Mouse (Mus musculus) MEL (cell line): ENCODE measurements around the gene Lgr5.

Source experiments
- CTCF ChIP-seq, 3 experiments: IDR thresholded peaks in 2 of 3; conservative IDR thresholded peaks in 1 of 3; 2 replicates each; pipeline ENCODE4 v1.5.1; 2011 to 2012; ENCODE audit warnings: low read length in 3 of 3, low read depth in 2 of 3, mild to moderate bottlenecking in 2 of 3, improper control_type of control experiment in 1 of 3, inconsistent platforms in 1 of 3, mixed read lengths in 1 of 3, moderate library complexity in 1 of 3; ENCODE audit not compliant: control insufficient read depth in 1 of 3, insufficient read depth in 1 of 3, poor library complexity in 1 of 3, severe bottlenecking in 1 of 3
- MAFK ChIP-seq: IDR thresholded peaks from 2 replicates; pipeline ENCODE4 v1.6.1; 2011; ENCODE audit warnings: low read depth, mild to moderate bottlenecking, low read length, improper control_type of control experiment, borderline replicate concordance
- NELFE ChIP-seq: IDR thresholded peaks from 2 replicates; pipeline ENCODE4 v1.6.1; 2011; ENCODE audit warnings: low read depth, low read length, improper control_type of control experiment
- POLR2A ChIP-seq, 2 experiments: IDR thresholded peaks; 2 replicates each; pipeline ENCODE4 v1.6.1; 2011 to 2012; ENCODE audit warnings: low read length in 2 of 2, mild to moderate bottlenecking in 2 of 2, control low read depth in 1 of 2, improper control_type of control experiment in 1 of 2, low read depth in 1 of 2, moderate library complexity in 1 of 2; ENCODE audit not compliant: control insufficient read depth in 1 of 2, insufficient read depth in 1 of 2, poor library complexity in 1 of 2
- SIN3A ChIP-seq: IDR thresholded peaks from 2 replicates; pipeline ENCODE4 v1.6.1; 2012; ENCODE audit warnings: low read length, improper control_type of control experiment, inconsistent platforms
- TBP ChIP-seq: IDR thresholded peaks from 2 replicates; pipeline ENCODE4 v1.8.0; 2011; ENCODE audit warnings: low read depth, low read length, improper control_type of control experiment

DNA sequence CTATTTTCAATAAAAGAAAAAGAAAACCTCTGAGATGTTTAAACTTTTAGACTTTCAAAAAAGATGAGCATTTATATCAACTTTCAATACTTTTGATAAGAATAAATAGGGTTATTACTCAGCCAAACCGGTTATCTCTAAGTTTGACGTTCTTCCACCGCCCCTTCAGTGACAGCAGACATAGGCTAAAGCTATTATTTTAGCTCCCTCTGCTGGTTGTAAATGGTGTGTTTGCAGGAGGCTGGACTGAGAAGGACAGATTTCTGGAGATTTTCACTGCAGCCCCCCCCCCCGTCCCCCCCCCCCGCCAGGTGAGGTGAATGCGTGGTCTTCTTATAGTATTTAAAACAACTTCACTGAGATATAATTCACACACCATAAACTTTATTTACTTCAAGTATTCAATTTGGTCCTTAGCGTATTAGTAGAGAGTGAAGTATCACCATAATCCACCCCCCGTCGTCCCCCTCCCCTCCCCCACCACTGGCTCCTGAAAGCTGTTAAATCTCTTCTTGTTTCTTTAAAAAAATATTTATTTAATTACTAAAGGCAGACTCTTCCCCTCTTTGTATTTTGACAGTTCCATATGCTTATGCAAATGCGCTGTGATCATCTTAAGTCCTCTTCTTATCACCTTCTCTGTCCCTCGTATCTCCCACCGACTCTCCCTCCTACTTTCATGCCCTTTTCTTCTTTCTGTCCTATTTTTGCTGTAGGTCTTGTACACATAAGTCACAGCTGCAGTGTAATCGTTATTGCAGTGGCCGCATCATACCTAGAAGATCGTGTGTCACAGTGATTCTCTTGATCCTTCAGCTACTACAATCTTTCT is 30.1 kb upstream of the Lgr5 start:
- TF ChIP-seq NELFE (no peak), CTCF (IDR thresholded peaks at IDR 0.05 in 2 of 3, conservative IDR thresholded peaks at IDR 0.05 in 1 of 3; ENCODE audit: control insufficient read depth in 1 of 3, insufficient read depth in 1 of 3, low read depth in 2 of 3, low read length in 3 of 3, poor library complexity in 1 of 3, severe bottlenecking in 1 of 3) (peak; percentile 19 to 76 (median 48); a peak in 4 of 6 replicates), SIN3A (no peak), POLR2A (IDR thresholded peaks at IDR 0.05; ENCODE audit: control insufficient read depth in 1 of 2, insufficient read depth in 1 of 2, low read depth in 1 of 2, low read length in 2 of 2, poor library complexity in 1 of 2) (no peak), TBP (no peak), MAFK (no peak)
